Mouse (Mus musculus): ENCODE measurements around the gene Pitpnm3.

- TF ChIP-seq CTCF (IDR thresholded peaks at IDR 0.05) (no peak), EP300 (IDR thresholded peaks at IDR 0.05) (no peak)
Observed at GRCm38 (mm10) chr11:72017253-72017601, 118.4 kb downstream of the Pitpnm3 start.

All from lung, postnatal 0 days (tissue).